Mouse (Mus musculus): ENCODE data around the gene Il6st. TPM values are rescaled to one million over a fixed set of nuclear protein-coding genes. Genes with fewer than 3 reads are reported as not detected.
A peak's percentile ranks its signal among the peaks of the same experiment; 100 is the strongest.
"Not testable (repeated sequence)": the region's sequence is repeated elsewhere in the genome, so short reads cannot be mapped to it uniquely, and the experiment has no call there.

Il6st gene
- polyA plus RNA-seq, 1 experiment from 2014 or later: 40.1 TPM

DNA sequence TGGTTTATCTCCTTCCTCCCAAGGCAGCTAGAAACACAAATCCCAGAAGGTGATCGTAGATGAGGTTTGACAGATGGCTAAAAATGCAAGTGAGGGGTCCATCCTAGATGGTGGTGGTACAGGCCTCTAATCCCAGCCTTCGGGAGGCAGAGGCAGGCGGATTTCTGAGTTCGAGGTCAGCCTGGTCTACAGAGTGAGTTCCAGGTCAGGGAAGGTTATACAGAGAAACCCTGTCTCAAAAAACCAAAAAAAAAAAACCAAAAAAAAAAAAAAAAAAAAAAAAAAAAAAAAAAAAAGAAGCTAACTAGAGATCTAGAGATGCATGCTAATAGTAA, 36.8 kb upstream of the Il6st start:
- peaks cover 30% of the 10 kb centered on the region for H3K4me1 ChIP-seq (replicated peaks)
- H3K27me3 ChIP-seq; ATAC-seq (replicated peaks; ENCODE audit: insufficient number of reproducible peaks, insufficient read depth, low FRiP score, low read depth); H3K4me2 ChIP-seq; H3K4me3 ChIP-seq; H3K36me3 ChIP-seq; H3K9me3 ChIP-seq (replicated peaks); H3K9ac ChIP-seq: not testable (repeated sequence)
- WGBS: 83% methylated on average over 4 of the region's 4 CpGs
- H3K27ac ChIP-seq: peak overlapping the region; percentile 86; the same call in 1 of the 2 replicates

DNA sequence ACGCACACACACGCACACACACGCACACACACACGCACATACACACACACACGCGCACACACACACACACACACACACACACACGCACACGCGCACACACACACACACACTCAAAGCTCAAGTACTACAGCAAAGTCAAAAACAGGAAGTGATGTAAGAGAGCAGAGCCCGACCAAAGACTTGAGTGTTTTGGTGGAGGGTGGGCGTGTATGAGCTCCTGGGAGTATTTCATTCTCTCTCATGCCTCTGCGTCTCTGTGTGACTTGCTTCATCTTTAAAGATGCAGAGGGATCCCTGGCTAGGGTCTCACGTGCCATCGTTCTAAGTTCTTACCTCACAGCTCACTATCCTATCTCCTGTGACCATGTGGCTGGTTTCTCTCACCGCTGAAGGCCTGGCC, 36.3 kb upstream of the Il6st start:
- Histone ChIP-seq H3K27me3 (no peaks in the 10 kb centered on the region), H3K9ac (no peak overlapping the region), H3K27ac (no peak overlapping the region), H3K4me1 (replicated peaks) (peaks cover 30% of the 10 kb centered on the region), H3K9me3 (replicated peaks) (no peaks in the 10 kb centered on the region), H3K36me3 (no peaks in the 10 kb centered on the region), H3K4me2 (no peak overlapping the region), H3K4me3 (no peak overlapping the region)
- ATAC-seq (replicated peaks; ENCODE audit: insufficient number of reproducible peaks, insufficient read depth, low FRiP score, low read depth): no peak
- WGBS: 82% methylated on average over 15 of the region's 15 CpGs

DNA sequence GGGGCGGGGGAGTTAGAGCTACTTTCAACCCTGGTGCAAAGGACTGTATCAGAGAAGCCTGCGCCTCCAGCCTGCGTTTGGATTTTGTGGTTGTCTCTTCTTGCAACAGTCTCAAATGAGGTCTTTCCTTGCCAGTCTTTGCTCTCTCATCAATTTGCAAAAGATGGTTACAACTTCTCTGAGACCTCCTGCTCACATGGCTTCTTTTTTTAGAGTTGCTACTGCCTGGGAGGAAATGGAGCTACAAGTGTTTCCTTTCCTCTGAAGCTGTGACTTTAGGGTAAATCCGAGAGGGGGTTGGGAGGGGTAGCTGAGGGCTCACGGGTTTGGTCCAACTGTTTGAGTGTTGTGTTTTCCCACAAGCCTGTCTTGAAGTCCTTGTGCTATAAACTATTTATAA, 30.6 kb upstream of the Il6st start:
- Histone ChIP-seq H3K4me1 (replicated peaks) (peaks cover 16% of the 10 kb centered on the region), H3K27me3 (no peaks in the 10 kb centered on the region), H3K27ac (no peak overlapping the region), H3K9ac (no peak overlapping the region), H3K4me3 (no peak overlapping the region), H3K4me2 (no peak overlapping the region), H3K36me3 (no peaks in the 10 kb centered on the region), H3K9me3 (replicated peaks) (no peaks in the 10 kb centered on the region)
- WGBS: 45% methylated on average over 5 of the region's 5 CpGs
- no peak for ATAC-seq (replicated peaks; ENCODE audit: insufficient number of reproducible peaks, insufficient read depth, low FRiP score, low read depth)

- no peaks in the 10 kb centered on the region for H3K27me3 ChIP-seq
- no peak overlapping the region for H3K9ac ChIP-seq
- H3K9me3 ChIP-seq (replicated peaks): no peaks in the 10 kb centered on the region
- no peak for ATAC-seq (replicated peaks; ENCODE audit: insufficient number of reproducible peaks, insufficient read depth, low FRiP score, low read depth)
- no peak overlapping the region for H3K4me2 ChIP-seq
- H3K4me3 ChIP-seq: no peak overlapping the region
- no peaks in the 10 kb centered on the region for H3K36me3 ChIP-seq
- H3K4me1 ChIP-seq (replicated peaks): peaks cover 31% of the 10 kb centered on the region
- no peak overlapping the region for H3K27ac ChIP-seq
- WGBS: 30% methylated on average over 8 of the region's 8 CpGs
Observed at GRCm38 (mm10) chr13:112435241-112436075, 28.4 kb upstream of the Il6st start.

DNA sequence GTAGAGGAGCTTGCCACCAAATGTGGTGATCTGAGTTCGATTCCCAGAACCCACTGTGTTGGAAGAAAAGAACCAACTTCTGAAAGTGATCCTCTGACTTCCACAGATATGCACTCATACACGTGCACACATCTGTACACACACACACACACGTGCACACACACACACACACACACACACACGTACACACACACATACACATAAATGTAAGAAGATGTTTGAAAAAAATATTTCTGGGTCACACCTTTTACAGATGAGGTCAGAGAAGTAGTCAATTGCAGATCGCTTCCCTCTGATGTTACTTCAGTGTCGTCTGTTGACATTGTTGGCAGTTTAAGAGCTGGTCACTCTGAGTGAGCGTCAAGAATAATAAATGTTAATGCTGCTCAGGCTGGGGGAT, 27.6 kb upstream of the Il6st start:
- Histone ChIP-seq H3K4me2 (no peak overlapping the region), H3K9me3 (replicated peaks) (no peaks in the 10 kb centered on the region), H3K4me3 (no peak overlapping the region), H3K27ac (no peak overlapping the region), H3K4me1 (replicated peaks) (peaks cover 31% of the 10 kb centered on the region), H3K36me3 (no peaks in the 10 kb centered on the region), H3K9ac (no peak overlapping the region), H3K27me3 (no peaks in the 10 kb centered on the region)
- WGBS: 89% methylated on average over 7 of the region's 7 CpGs
- ATAC-seq (replicated peaks; ENCODE audit: insufficient number of reproducible peaks, insufficient read depth, low FRiP score, low read depth): no peak

DNA sequence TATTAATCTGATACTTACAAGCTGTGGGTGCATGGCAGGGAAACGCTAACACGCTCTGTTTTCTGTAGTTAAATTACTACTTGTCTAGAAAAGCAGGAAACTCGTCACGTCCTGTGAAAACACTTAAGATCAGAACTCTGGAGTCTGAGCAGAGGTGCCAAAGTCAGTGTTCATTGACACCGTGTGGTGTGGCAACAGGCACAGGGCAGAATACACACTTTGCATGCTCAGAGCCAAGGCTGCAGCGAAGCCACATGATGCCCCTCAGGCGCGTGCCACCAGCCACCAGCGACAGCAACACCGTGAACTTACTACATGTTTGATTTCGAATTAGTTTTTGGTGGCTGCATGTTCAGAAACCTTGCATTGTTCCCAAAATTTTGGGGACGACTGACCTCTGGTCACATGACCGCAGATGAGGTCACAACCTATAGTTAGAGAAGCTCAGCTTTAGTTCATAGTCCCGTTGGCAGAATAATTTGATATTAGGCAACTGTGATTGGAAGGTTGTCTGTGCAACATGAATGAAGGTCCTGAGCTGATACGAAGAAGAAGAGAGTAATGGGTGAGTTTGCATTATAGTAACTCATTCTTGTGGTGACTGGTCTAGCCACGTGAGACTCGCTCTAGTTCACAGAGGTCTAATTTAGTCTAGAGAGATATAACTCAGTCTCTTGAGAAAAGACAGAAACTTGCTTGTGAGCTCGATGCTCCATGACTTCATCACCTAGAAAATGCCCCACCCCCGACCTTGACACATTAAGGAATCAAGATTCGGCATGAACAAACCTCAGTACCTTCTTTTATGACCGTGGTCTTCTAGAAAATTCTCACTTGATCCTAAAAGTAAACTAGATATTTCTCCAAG, 25.6 kb upstream of the Il6st start:
- Histone ChIP-seq H3K27ac (no peak overlapping the region), H3K27me3 (no peaks in the 10 kb centered on the region), H3K36me3 (no peaks in the 10 kb centered on the region), H3K4me1 (replicated peaks) (peaks cover 29% of the 10 kb centered on the region), H3K9ac (no peak overlapping the region), H3K4me2 (no peak overlapping the region), H3K4me3 (no peak overlapping the region), H3K9me3 (replicated peaks) (no peaks in the 10 kb centered on the region)
- 82% methylated on average over 21 of the region's 21 CpGs for WGBS
- ATAC-seq (replicated peaks; ENCODE audit: insufficient number of reproducible peaks, insufficient read depth, low FRiP score, low read depth): no peak

- H3K9me3 ChIP-seq (replicated peaks): no peaks in the 10 kb centered on the region
- H3K36me3 ChIP-seq: no peaks in the 10 kb centered on the region
- peak overlapping the region; percentile 70 for H3K27ac ChIP-seq
- H3K9ac ChIP-seq: no peak overlapping the region
- H3K4me3 ChIP-seq: peak overlapping the region; percentile 28
- 18% methylated on average over 15 of the region's 15 CpGs for WGBS
- H3K4me2 ChIP-seq: peak overlapping the region; percentile 59
- peak; percentile 66; the same call in 1 of the 2 replicates for ATAC-seq (replicated peaks; ENCODE audit: insufficient number of reproducible peaks, insufficient read depth, low FRiP score, low read depth)
- H3K4me1 ChIP-seq (replicated peaks): peaks cover 25% of the 10 kb centered on the region
- no peaks in the 10 kb centered on the region for H3K27me3 ChIP-seq
Observed at GRCm38 (mm10) chr13:112439105-112439818, 24.6 kb upstream of the Il6st start.

- Histone ChIP-seq H3K4me2 (peak overlapping the region; percentile 59), H3K36me3 (no peaks in the 10 kb centered on the region), H3K27me3 (no peaks in the 10 kb centered on the region), H3K4me1 (replicated peaks) (peaks cover 25% of the 10 kb centered on the region), H3K27ac (peak overlapping the region; percentile 70), H3K4me3 (peak overlapping the region; percentile 28), H3K9ac (no peak overlapping the region), H3K9me3 (replicated peaks) (no peaks in the 10 kb centered on the region)
- WGBS: 18% methylated on average over 9 of the region's 9 CpGs
- peak; percentile 69 for ATAC-seq (replicated peaks; ENCODE audit: insufficient number of reproducible peaks, insufficient read depth, low FRiP score, low read depth)
Observed at GRCm38 (mm10) chr13:112439917-112440361, 23.9 kb upstream of the Il6st start.

DNA sequence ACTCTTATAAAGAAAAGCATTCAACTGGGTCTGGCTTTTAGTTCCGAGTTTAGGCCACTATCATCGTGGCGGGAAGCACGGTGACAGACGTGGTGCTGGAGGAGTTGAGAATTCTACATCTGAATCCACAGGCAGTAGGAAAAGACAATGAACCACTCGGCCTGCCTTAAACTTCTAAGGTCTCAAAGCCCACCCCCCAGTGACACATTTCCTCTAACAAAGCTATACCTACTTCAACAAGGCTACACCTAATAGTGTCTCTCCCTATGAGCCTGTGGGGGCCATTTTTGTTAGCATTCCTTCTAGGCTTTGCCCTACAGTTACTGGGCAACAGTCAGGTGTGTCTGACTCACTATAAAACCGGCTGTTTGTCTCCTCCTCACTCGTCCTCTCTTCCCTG, 23.2 kb upstream of the Il6st start:
- Histone ChIP-seq H3K9ac (no peak overlapping the region), H3K4me2 (no peak overlapping the region), H3K9me3 (replicated peaks) (no peaks in the 10 kb centered on the region), H3K4me3 (no peak overlapping the region), H3K27ac (no peak overlapping the region; the same call in 1 of the 2 replicates), H3K4me1 (replicated peaks) (peaks cover 20% of the 10 kb centered on the region), H3K36me3 (no peaks in the 10 kb centered on the region), H3K27me3 (no peaks in the 10 kb centered on the region)
- ATAC-seq (replicated peaks; ENCODE audit: insufficient number of reproducible peaks, insufficient read depth, low FRiP score, low read depth): no peak
- WGBS: 63% methylated on average over 8 of the region's 8 CpGs

DNA sequence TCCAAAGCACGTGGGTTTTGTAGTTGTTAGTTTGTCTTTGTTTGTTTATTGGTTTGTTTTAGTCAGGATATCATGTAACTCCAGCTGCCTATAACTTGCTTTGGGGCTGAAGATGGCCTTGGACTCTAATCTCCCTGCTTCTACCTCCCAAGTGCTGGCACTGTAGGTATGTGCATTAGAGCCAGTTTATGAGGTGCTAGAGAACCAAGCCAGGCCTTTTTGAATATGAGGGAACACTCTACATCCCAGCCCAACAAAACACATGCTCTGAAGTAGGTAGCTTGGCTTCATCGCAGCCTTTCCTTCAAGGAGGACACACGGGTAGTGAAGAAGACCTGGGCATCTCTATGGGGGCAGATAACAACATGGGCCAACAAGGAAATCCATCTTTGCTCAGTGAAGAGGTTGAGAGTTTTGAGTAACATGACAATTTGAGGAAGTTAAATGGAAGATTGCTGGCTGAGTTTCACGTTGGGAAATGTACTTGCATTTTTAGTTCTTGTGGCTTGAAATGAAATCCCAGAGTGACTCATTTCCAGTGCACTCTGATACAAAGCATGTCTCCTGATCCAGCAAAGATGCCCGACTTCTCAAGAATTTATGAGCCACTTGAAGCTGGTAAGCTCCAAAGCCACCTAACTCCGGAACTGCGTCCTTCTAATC, 20.9 kb upstream of the Il6st start:
- 72% methylated on average over 7 of the region's 7 CpGs for WGBS
- H3K27ac ChIP-seq: no peak overlapping the region
- H3K27me3 ChIP-seq: no peaks in the 10 kb centered on the region
- no peak for ATAC-seq (replicated peaks; ENCODE audit: insufficient number of reproducible peaks, insufficient read depth, low FRiP score, low read depth)
- H3K4me1 ChIP-seq (replicated peaks): peaks cover 15% of the 10 kb centered on the region
- no peak overlapping the region for H3K9ac ChIP-seq
- H3K9me3 ChIP-seq (replicated peaks): no peaks in the 10 kb centered on the region
- no peak overlapping the region for H3K4me2 ChIP-seq
- no peak overlapping the region for H3K4me3 ChIP-seq
- no peaks in the 10 kb centered on the region for H3K36me3 ChIP-seq

All from heart, embryonic 15.5 days (tissue).